Mouse (Mus musculus) right cerebral cortex, adult 18-20 months (tissue): ENCODE measurements around the gene Ctf1.
"Not testable (repeated sequence)": the region's sequence is repeated elsewhere in the genome, so short reads cannot be mapped to it uniquely, and the experiment has no call there.

Source experiments
- DNase-seq: peaks from one replicate; pipeline ENCODE4 v3.0.0; 2022; ENCODE audit warnings: mixed read lengths

Gene Ctf1

DNA sequence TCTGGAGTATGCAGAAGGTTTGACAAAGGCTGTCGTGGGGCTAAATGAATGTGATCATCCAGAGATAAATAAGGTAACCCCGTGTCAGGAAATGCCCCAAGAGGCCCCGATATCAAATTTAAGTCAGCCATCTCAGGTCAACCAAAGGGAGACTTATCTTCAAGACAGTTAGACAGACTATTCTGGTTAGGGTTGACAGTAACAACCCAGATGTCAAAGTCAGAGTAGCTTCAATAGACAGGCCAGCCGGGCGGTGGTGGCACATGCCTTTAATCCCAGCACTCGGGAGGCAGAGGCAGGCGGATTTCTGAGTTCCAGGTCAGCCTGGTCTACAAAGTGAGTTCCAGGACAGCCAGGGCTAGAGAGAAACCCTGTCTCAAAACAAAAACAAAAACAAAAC lies 18.8 kb upstream of the Ctf1 start:
- not testable (repeated sequence) for DNase-seq

DNA sequence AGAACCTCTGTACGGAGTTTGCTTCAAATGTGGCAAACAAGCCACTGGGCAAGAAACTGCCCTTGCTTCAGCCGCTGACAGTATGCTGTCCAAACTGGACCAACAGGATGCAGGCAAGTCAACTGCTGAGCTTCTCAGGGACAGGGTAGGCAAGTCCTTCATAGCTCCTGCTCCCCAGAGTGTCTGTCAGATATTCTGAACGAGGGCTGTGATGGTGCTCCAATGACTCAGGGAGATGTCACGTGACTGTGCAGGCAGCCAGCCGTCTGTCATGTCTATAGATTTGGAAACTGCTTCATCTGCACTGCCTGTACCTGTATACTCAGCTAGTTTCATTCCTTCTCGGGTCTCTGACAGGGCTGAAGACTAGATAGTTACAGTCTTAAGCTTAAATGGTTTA lies 13.6 kb upstream of the Ctf1 start:
- peak; percentile 44 for DNase-seq

DNA sequence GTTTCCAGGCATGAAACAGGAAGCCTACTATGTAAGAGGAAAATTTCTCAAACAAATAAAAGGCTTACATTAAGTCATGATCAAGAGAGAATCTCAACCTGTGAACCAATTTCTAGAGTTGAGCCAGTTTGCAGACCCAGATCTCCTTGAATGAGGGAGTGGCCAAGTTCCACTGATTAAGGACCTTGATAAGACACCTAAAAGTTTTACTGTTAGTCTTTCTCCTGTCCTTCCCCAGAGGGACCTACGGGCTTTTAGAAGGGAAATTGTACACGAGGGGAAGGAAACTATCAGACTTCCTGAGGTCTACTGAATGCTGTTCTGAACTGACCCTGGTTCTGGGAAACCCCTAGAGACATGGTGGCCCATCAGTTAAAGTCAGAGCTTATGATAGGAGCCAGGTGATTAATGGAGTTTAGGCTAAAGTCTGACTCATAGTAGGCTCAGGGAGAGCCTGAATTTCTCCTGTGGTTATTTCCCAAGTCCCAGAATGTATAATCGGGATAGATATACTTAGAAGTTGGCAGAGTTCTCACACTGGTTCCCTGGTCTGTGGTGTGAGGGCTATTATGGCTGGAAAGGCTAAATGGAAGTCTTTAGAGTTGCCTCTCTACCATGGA lies 11.7 kb upstream of the Ctf1 start:
- DNase-seq = no peak

DNA sequence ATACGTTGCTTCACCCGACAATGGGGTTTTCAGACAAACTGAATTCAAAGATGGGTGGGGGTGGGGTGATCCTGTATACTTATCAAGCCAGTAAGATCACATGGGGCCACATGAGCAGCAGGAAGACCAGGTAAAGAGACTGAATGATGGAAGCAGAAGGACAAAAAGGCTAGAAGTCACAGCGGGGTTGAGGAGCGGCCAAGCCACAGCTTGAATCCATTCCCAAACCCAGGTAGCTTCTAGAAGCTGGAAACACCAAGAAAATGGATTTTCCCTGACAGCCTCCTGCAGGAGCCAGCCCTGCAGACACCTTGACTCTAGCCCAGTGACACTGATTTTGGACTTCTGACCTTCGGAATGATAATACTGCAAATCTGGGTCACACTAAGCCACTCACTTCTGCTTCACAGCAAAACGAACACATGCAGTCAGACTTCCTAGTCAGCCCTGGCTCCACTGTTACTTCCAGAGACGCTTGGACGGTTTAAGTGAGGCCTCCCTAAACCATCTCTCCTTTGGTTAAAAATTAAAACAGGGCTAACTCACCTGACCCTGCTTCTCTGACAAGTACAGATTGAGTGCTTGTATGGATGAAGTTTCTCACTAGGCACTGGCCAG lies 8.9 kb upstream of the Ctf1 start:
- DNase-seq = no peak

DNA sequence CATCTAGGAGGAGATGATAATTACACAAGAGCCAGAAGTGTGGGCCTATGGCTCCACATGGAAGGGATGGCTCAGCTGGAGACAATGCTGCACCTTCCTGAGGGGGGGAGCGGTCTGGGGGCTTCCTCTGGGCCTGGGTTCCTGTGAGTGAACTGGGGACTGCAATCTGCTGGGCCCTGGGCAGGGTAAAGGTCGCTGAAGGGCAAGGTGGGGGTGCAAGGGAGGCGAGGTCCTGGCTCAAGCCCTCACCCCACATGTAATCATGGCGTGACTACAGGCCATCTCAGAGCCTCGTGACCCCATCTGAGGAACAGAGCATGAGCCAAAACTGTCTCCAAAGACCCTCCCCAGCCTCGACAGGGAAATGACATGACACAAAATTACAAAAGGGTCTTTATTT lies 7.9 kb upstream of the Ctf1 start:
- DNase-seq = no peak

DNA sequence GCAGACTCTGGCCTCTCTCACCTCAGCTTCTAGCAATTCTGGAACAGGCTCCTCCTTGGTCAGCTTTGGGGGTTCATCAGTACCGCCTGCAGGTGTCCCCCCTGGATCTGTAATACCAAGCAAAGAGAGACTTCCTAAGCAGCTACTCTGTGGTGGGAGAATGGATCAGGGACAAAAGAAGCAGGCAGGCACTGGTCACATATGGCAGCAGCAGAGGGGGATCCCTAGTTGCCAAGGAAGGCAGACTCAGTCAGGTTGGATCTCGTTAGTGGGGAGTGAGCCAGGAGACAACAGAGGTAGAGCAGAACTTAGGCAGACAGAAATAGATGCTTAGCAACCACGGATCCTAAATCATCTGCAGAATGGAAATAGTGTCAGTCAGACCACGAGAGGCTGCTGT lies 6.8 kb upstream of the Ctf1 start:
- no peak for DNase-seq

DNA sequence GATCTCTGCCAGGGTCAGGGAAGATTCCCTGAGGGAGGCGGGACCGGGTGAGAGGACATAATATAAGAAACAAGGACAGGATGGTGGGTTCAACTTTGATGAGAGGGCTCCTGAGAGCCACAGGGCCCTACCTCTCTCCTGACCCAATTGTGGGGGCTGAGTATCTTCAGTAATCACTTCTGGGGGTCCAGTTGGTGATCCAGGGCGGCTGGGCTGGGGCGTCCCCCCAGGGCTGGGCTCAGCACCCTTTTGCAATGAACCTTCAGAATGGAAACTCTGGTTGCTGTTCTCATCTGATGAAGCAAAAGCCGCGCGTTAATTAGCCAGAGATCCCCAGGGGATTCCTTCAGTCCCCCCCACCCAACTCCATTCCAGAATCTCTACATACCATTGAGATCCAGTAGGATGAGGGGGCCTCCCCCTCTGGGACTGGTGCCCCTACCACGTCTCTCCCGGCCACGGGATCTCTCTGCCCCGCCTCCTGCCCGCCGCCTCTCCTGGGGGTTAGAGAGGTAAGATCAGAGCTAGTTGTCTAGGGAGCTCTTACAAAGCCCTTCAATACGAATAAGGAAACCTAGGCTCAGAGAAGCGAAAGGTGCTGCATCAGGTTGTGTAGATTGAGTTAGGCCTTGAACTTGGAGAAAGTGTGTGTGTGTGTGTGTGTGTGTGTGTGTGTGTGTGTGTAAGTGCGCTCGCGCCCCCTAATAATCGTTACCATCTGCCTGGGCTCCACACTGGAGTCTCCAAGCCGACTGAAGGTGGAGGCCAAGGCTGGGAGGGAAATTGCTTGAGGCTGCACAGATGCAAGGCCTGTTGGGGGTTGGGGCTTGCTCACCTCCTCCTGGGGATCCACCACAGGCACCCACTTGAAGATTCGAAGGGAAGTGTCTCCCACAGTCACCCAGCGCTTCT lies 5.2 kb upstream of the Ctf1 start:
- DNase-seq = no peak

DNA sequence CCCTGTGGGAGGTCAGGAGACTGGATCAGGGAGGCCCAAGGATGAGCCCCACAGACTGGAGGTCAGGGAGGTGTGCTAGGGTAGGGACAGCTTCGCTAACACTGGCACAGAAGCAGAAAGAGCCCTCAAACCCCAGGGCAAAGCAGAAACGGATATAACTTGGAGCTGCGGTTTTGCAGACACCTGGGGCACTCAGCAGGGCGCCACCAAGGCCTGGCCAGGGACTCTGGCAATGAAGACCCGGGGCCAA lies 4.7 kb upstream of the Ctf1 start:
- no peak for DNase-seq

DNA sequence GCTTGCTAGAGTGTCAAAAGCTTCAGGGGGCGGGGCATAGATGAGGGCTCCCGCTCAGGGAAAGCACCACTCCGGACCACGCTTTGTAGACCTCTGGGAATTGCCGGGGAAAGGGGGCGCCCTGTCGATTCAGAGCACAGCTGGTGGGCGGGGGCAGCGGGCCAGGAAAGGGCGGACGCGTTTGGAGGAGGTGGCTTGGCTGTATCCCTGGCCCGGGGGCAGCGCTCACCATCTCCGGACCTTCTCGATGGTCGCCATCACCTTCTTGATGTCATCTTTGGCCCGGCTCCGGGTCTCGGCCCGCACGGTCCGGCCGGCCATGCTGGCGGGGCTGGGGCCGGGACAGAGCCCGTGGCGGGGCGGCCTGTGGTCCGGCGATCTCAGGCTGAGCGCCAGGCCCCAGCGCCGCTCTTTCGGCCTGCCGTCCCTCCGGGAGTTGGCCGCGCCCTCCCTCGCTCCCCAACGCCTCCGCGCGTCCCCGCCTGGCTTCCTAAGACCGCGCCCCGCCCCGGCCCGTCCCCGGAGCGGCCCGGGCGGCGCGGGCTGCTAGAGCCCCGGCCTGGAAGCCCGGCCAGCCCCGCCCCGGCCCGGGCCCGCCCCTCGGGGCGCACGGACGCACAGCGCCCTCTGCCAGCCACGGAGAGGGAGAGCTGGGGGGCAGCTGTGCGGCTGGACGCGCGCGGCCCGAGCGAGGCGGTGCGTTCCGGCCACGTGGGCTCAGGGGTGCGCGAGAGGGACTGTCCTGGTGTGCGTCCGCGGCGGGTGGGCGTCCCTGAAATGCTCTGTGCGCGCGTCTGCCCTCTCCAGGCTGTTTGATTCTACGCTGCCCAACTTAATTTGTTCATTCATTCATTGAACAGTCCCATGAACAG lies 4.1 kb upstream of the Ctf1 start, which contains the start of gene Bcl7c:
Gene Bcl7c, minus strand, starts transcription at position 727 of the 872 bp plus-strand sequence.
- DNase-seq = peak; percentile 90

DNA sequence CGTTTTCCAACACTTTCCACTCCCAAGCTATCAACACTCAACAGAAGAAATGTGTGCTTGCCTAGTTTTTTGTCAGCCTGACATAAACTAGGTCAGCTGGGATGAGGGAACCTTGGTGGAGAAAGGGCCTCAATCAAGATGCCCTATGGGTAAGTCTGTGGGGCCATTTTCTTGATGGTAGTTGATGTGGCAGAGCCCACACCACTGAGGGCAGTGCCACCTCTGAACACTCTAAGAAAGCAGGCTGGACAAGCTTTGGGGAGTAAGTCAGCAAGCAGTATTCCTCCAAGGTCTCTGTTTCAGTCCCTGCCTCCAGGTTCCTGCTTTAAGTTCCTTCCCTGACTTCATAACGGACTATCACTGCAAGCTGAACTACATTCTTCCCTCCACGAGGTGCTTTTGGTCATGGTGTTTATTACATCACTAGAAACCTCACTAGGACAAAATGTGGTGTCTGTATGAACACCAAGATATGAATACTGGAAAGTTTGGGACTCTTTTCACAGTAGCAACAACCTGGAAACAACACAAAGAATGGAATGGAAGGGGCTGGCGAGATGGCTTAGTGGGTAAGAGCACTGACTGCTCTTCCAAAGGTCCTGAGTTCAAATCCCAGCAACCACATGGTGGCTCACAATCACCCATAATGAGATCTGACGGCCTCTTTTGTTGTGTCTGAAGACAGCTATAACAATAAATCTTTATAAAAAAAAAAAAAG lies 3.1 kb upstream of the Ctf1 start:
- DNase-seq = no peak

DNA sequence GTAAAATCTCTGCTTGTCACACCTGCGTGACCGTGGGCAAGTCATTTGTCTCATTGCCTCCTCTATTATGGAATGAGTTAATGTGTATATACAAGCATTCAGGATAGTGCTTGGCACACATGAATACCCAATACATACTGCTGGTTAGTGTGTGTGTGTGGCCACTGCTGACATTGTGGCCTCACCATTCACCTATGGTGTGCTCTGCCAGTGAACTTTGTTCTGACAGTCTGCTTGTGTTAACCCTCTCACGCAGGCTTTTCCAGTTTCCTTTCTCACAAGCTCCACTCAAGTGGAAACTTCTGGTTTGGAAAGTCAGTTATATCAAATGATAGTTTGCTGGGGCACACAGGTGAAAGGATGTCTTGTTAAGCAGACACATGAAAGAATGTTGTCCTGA lies 1.5 kb upstream of the Ctf1 start:
- DNase-seq = no peak

DNA sequence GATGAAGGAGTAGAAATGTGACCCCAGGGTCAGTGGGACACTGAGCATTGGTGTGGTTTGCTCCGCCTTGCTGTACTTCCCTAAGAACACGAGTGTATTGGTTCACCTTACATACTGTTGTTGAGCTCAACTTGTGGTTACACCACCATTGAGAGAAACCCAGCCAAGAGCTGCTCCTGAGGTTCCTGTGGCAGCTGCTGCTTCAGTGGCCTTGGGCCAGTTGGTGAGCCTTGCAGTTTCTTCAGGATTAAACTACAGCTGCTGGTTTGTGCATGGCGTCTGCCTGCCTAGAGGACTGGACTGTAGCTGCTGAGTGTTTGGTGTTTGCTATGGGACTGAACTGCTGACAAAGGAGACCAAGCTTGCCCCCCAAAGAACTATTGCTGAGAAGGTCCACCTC lies 1.1 kb upstream of the Ctf1 start:
- DNase-seq = no peak

DNA sequence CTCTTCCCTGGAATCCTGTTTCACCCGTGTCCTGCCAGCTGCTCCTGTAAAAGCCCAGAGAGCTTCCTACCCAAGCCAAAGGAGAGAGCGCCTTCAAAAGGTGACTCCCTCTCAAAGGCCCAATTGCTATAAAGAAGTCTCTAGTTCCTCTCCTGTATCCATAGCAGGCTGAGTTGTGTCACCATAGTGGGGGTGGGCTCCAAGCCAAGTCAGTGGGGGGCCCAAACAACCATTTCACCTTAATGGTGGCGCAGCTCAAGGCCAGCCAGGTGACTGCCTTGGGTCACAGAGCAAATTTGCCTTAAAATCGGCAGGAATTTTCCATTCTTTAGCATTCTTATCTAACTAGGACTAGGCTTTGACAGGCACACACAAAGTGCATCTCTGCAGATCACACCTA lies 2.3 kb downstream of the Ctf1 start:
- DNase-seq = no peak

DNA sequence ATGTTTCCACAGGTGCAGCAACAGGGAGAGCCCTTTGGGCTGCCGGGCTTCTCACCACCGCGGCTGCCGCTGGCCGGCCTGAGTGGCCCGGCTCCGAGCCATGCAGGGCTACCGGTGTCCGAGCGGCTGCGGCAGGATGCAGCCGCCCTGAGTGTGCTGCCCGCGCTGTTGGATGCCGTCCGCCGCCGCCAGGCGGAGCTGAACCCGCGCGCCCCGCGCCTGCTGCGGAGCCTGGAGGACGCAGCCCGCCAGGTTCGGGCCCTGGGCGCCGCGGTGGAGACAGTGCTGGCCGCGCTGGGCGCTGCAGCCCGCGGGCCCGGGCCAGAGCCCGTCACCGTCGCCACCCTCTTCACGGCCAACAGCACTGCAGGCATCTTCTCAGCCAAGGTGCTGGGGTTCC lies 4.5 kb downstream of the Ctf1 start:
- peak; percentile 67 for DNase-seq

DNA sequence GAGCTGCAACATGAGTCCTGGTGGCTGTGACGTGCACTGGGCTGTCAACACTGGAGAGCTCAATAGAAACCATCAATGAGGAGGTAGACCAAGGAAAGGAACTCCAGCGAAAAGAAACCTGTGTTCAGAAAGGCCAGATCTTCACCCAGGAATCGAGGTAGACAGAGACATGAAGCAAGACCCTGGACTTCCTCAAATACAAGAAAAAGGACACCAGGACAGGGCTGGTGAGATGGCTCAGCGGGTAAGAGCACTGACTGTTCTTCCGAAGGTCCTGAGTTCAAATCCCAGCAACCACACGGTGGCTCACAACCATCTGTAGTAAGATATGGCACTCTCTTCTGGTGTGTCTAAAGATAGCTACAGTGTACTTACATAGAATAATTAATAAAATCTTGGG lies 5.8 kb downstream of the Ctf1 start:
- DNase-seq = no peak

DNA sequence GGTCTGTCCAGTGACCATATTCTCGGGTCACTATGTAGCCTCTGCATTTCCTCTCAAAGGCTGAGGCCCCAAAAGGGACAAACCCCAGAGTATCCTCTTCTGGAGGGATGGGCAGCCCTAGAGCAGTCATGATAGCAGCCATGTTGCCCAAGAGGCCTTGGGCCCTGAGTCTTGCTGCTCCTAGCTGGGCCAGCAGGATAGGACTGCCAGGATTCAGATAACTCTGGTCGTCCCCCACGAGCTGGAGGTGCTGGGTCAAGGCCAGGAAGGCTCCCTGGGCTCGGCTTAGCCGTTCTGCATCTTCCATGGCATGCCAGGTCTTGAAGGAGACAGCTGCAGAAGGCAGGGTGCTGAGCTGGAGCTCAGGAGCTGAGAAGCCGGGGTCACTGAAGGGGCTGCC lies 6.7 kb downstream of the Ctf1 start:
- no peak for DNase-seq

DNA sequence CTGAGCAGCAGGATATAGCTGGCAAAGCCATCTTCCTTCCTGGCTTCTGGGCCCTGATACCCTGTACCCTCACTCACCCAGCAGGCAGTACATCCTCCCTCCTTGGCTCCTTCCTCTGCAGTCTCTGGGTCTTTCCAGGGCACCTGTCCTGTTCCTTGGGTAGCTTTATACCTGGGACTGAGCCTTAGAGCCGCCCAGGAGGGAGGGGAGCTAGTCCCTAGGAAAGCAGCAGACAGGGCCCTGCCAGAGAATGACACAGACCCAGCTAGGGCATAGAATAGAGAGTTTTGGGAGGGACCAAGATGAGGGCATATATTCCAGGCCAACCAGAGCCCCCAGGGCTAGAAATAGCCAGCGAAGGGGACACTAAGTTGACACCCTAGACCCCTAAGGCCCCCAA lies 13.0 kb downstream of the Ctf1 start:
- no peak for DNase-seq

DNA sequence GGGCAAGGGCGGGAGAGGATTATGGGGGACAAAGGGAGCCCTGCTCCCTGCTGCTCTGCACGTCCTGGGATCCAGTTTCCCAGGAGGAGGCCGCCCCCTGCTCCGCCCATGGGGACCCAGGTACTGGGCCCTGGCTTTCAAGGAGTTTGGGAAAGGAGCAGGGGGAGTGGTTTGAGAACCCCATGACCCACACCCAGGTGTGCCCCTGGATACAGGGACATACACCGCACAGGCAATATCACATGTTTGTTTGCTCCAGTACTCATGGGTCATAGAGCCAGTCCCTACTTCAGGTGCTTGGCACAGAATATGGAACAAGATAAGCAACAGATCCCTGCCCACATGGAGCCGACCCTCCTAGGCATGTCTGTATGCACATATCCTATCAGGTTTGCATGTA lies 13.4 kb downstream of the Ctf1 start:
- DNase-seq = no peak

DNA sequence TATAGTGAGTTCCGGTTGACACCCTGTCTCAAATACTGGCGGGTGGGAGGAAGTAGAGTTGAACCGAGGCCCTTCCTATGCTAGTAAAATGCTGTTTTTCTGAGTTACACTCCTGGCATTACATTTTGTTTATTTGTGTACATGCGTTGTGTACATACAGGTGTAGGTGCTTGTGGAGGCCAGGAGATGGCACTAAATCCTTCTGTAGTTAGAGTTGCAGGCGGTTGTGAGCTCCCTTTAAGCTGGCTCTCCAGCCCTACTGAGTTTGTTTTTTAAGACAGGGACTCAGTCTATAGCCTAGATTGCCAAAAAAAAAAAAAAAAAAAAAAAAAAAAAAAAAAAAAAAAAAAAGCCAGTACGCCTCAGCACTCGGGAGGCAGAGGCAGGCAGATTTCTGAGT lies 15.4 kb downstream of the Ctf1 start:
- no peak for DNase-seq

DNA sequence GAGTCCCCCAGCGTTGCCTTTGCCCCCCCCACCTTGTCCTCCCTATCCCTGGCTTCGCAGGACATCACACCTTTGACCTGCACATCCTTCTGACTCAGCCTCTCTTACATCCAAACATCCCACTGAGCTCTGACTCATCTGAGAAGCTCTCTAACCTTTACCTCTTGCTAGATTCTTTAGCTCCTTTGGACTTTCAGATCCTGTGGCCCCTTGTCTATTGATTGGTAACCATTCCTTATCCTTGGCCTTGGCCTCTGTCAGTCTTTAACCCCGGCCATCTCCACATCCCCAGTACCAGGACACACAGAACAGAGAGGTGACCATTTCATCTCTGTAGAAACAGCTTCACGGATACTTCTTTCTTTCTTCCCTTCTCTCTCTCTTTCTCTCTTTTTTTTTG lies 17.6 kb downstream of the Ctf1 start:
- no peak for DNase-seq

DNA sequence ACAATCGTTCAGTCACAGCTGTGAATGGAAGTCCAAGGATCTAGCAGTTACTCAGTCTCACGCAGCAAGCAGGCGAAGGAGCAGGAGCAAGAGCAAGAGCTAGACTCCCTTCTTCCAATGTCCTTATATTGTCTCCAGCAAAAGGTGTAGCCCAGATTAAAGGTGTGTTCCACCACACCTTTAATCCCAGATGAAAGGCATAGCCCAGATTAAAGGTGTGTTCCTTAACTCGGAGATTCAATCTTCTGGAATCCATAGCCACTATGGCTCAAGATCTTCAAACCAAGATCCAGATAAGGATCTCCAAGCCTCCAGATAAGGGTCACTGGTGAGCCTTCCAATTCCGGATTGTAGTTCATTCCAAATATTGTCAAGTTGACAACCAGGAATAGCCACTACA lies 19.5 kb downstream of the Ctf1 start, which contains the start of gene Ctf2:
Gene Ctf2, minus strand, starts transcription at position 101 of the 400 bp plus-strand sequence.
- not testable (repeated sequence) for DNase-seq

DNA sequence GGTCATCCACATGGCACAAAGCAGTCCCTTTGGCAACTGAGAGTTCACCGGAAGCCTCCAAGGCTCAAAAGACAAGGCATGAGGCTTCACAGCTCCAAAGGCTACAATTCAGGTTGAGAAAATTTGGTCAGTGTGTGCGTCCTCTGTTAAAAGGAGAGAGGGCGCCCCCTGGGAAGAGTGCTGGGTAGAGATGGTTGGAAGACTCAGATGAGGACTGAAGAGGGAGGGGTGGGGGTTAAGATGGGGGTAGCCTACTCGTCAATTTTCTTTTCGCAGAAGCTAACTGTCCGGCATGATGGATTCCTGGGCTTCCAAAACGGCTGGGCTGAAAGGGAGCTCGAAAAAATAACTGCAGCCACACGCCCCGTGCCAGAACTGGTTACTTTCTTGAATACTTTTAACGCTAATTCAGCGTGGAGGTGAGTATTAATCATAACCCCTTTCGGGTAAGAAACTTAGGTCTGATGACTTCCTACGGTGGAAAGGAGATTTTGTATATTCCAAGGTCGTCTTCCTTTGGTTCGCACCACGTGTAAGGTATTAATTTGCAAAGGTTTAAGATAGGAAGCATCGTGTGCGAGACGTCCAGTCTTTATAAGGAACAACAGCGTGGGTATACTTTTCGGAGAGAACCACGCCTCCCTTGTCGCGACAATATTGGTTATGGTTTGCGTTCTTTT lies 32.0 kb downstream of the Ctf1 start, which contains the start of gene Fbxl19:
Gene Fbxl19, plus strand, starts transcription at position 178 of the 680 bp plus-strand sequence.
- peak; percentile 79 for DNase-seq
